ENCODE assay signal across 9 mouse cellular contexts in genomic region chrX:11090432-11090831, GRCm38 (mm10).
A peak's percentile ranks its signal among the peaks of the same experiment; 100 is the strongest.
DNase-seq lines count a peak whose midpoint lies in the region; ATAC-seq lines count a peak whose summit lies in the region.
"Had no signal": no experiment of that assay in that cellular context is flagged by ENCODE, and none has a peak within 500 bp of the region (broad histone marks: within the 10 kb centered on the region; RNA-seq: fewer than 3 reads in every experiment).

No protein-coding gene starts in this region.

- 24% methylated on average over 7 of the region's 7 CpGs for WGBS in liver, embryonic 11.5 days

- no peaks in the 10 kb centered on the region; the same call in 1 of the 2 replicates for H3K27me3 ChIP-seq in liver, embryonic 11.5 days (replicated peaks; ENCODE audit: control insufficient read depth, insufficient read depth, low read length)

- no peak overlapping the region for H3K4me2 ChIP-seq in liver, embryonic 11.5 days
- H3K4me2 ChIP-seq: limb, embryonic 12.5 days had no signal

- peak; percentile 13 to 68 for DNase-seq in left cerebral cortex, postnatal 10 days (ENCODE audit: extremely low spot score in 1 of 2, low spot score in 2 of 2)
- DNase-seq in left cerebral cortex, adult 8-10 months (ENCODE audit: low spot score in 2 of 2), result no peak
- DNase-seq in R1 (ENCODE audit: low read depth, low spot score), result peak; percentile 28
- DNase-seq in cerebellum, postnatal 4 days (ENCODE audit: low spot score in 2 of 2), result peak; percentile 32 to 65
- DNase-seq in heart, postnatal 36 days, result peak; percentile 14 to 41
- peak; percentile 38 for DNase-seq in liver, embryonic 11.5 days (ENCODE audit: low spot score)
- DNase-seq in right cerebral cortex, postnatal 25 days, result peak; percentile 11

- no peak overlapping the region for H3K9ac ChIP-seq in liver, embryonic 11.5 days (ENCODE audit: low read depth, low read length)
- H3K9ac ChIP-seq: limb, embryonic 12.5 days had no signal

- intact Hi-C loops in left cerebral cortex, postnatal 10 days (cut with DNase I), result no loop called here
- intact Hi-C loops in heart, postnatal 36 days (cut with DNase I), result loop anchor here (5.0 kb wide), 1 partner anchor 438 kb away; no protein-coding TSS in a partner anchor

- H3K4me1 ChIP-seq in liver, embryonic 11.5 days (replicated peaks; ENCODE audit: control insufficient read depth, insufficient read depth, low read length), result no peaks in the 10 kb centered on the region

- no peak overlapping the region for H3K4me3 ChIP-seq in liver, embryonic 11.5 days (ENCODE audit: low read depth, low read length)
- H3K4me3 ChIP-seq: limb, embryonic 12.5 days had no signal

- H3K36me3 ChIP-seq in liver, embryonic 11.5 days (ENCODE audit: control insufficient read depth, insufficient read depth, low read length), result no peaks in the 10 kb centered on the region
- H3K36me3 ChIP-seq: limb, embryonic 12.5 days had no signal

- H3K27ac ChIP-seq in liver, embryonic 11.5 days (ENCODE audit: low read depth, low read length), result no peak overlapping the region
- H3K27ac ChIP-seq: limb, embryonic 12.5 days had no signal

- ATAC-seq in liver, embryonic 11.5 days (replicated peaks; ENCODE audit: low FRiP score), result peak; percentile 49; the same call in 1 of the 2 replicates
- no peak for ATAC-seq in activated CD4-positive, CD25-positive, alpha-beta regulatory T cell, adult 4 months

- H3K9me3 ChIP-seq in liver, embryonic 11.5 days (ENCODE audit: control insufficient read depth, low read length), result no peaks in the 10 kb centered on the region
- H3K9me3 ChIP-seq: limb, embryonic 12.5 days had no signal

Comparison
In these comparisons a context has a peak if more than half of its experiments do, and no peak if none do; other contexts are left out.
1. DNase-seq: peak in left cerebral cortex, postnatal 10 days (2 of 2), R1 (single experiment), cerebellum, postnatal 4 days (2 of 2), heart, postnatal 36 days (2 of 2), liver, embryonic 11.5 days (single experiment) and right cerebral cortex, postnatal 25 days (single experiment); none in left cerebral cortex, adult 8-10 months (0 of 2).